Mouse (Mus musculus) urinary bladder, postnatal 10 days (tissue): ENCODE measurements around the gene Gm20388.

Experiments used
- DNase-seq: peaks from one replicate; pipeline ENCODE4 v3.0.0; 2022; ENCODE audit warnings: low spot score

Gm20388 gene

GRCm38 (mm10) chr8:121875517-121875916 is 1964.9 kb downstream of the Gm20388 start:
- no peak for DNase-seq

- DNase-seq: no peak
These were observed 1966.6 kb downstream of the Gm20388 start for GRCm38 (mm10) chr8:121877212-121877611.

GRCm38 (mm10) chr8:121877828-121878480 is 1967.3 kb downstream of the Gm20388 start:
- DNase-seq: no peak

GRCm38 (mm10) chr8:121879712-121880111 is 1969.1 kb downstream of the Gm20388 start:
- DNase-seq: no peak

GRCm38 (mm10) chr8:121880818-121881217 is 1970.2 kb downstream of the Gm20388 start:
- no peak for DNase-seq

GRCm38 (mm10) chr8:121881921-121882320 is 1971.3 kb downstream of the Gm20388 start:
- DNase-seq: no peak

GRCm38 (mm10) chr8:121884181-121884580 is 1973.5 kb downstream of the Gm20388 start:
- no peak for DNase-seq

- no peak for DNase-seq
These were observed 1974.4 kb downstream of the Gm20388 start for GRCm38 (mm10) chr8:121885001-121885400.

- DNase-seq: no peak
These were observed 1974.8 kb downstream of the Gm20388 start for GRCm38 (mm10) chr8:121885433-121885832.

- no peak for DNase-seq
These were observed 1976.9 kb downstream of the Gm20388 start for GRCm38 (mm10) chr8:121887547-121887946.

- no peak for DNase-seq
These were observed 1978.7 kb downstream of the Gm20388 start for GRCm38 (mm10) chr8:121889317-121889716.

GRCm38 (mm10) chr8:121889810-121890785 is 1979.5 kb downstream of the Gm20388 start:
- no peak for DNase-seq

- DNase-seq: no peak
These were observed 1982.2 kb downstream of the Gm20388 start for GRCm38 (mm10) chr8:121892875-121893274.

- no peak for DNase-seq
These were observed 1985.3 kb downstream of the Gm20388 start for GRCm38 (mm10) chr8:121895910-121896309.

- no peak for DNase-seq
These were observed 1986.0 kb downstream of the Gm20388 start for GRCm38 (mm10) chr8:121896476-121897145.

GRCm38 (mm10) chr8:121897205-121897604 is 1986.6 kb downstream of the Gm20388 start:
- DNase-seq: no peak

- no peak for DNase-seq
These were observed 1987.3 kb downstream of the Gm20388 start for GRCm38 (mm10) chr8:121897871-121898381.

GRCm38 (mm10) chr8:121898401-121898931 is 1987.8 kb downstream of the Gm20388 start:
- peak; percentile 26 for DNase-seq

GRCm38 (mm10) chr8:121899180-121900044 is 1988.8 kb downstream of the Gm20388 start:
- no peak for DNase-seq

GRCm38 (mm10) chr8:121901498-121902236 is 1991.0 kb downstream of the Gm20388 start:
- DNase-seq: no peak
